Mouse (Mus musculus): ENCODE measurements around the gene Thsd1.
"Not testable (repeated sequence)": the region's sequence is repeated elsewhere in the genome, so short reads cannot be mapped to it uniquely, and the experiment has no call there.

Thsd1 gene

DNA sequence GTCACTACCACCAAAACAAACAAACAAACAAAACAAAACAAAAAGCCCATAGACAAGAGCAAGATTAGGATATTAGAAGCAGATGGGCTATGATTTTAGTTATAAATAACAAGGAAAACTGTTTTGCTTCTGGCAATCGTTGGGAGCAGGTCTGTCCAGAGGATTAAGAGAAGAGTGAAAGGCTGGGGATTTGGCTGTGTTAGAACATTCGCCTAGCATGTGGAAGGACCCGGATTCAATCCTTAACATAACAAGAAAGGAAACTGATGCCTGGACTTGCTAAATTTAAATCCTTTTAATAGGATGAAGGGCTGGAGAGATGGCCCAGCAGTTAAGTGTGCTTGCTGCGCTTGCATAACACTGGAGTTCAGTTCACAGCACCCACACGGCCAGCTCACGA lies 37.2 kb downstream of the Thsd1 start:
- in situ Hi-C loops (cut with MboI, MseI): no loop called here

DNA sequence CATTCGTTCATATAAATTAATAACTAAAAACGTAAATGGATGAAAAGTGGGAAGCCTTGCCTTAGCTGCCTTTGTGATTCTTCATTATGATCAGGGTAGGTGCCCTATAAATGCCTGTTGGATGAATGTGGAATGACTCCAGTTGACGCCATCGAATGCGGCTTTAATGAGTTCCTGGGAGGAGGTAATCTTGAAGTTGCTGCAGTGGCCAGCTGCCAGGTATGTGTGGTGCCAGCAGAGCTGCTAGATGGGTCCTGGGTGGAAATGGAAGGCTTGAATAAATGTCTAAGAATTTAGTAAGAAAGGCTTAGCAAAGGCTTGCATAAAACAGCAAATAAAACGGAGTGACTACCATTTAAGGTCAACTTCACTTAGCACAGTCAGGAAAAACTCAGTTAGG lies 37.7 kb downstream of the Thsd1 start:
- in situ Hi-C loops (cut with MboI, MseI): no loop called here

DNA sequence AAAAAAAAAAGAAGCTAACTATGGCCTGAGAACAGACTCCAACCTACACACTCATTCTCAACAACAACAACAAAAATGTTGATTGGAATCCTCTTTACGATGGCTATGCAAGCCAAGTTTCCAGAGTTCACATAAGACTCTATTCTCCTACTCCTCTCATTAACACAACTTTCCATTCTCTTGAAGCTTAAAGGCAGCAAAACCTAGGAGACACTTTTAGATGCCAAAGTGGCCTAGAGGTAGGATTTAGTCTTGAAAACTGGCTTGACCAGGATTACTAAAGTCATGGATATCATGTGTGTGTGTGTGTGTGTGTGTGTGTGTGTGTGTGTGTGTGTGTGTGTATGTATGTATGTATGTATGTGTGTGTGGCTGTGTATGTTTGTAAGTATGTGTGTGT lies 38.1 kb downstream of the Thsd1 start:
- in situ Hi-C loops (cut with MboI, MseI): no loop called here

DNA sequence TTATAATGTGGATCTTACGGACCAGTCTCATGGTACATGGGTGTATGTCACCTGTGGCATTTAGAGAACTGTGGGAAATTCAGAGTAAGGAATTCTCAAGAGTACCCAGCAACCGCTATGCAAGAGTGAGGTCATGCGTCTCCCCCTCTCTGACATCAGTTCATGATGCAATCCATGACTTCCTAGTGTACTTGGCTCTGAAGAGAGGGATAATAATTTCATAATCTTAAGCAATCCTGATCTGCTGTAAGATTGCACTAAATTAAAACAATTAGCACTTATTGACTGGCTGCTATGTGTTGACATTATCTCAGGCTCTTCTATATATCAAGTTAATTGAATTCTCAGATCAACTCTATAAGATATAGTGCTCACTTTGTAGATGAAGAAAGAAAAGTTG lies 39.7 kb downstream of the Thsd1 start:
- in situ Hi-C loops (cut with MboI, MseI): no loop called here

DNA sequence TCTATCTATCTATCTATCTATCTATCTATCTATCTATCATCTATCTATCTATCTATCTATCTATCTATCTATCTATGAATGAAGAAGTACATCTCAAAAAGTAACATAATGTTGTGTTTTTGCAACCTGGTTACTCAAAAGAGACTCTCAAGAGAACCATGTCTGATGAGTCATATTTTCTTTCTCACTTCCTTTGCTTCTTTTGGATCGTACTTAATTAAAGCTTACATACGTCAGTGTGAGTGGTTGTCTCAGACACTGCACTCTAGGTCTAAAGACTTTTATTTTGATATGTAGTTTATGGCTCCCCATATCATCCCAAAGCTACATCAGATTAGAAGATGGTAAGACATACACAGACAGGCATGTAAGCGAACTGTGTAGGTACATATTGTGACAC lies 46.0 kb downstream of the Thsd1 start:
- in situ Hi-C loops (cut with MboI, MseI): no loop called here

DNA sequence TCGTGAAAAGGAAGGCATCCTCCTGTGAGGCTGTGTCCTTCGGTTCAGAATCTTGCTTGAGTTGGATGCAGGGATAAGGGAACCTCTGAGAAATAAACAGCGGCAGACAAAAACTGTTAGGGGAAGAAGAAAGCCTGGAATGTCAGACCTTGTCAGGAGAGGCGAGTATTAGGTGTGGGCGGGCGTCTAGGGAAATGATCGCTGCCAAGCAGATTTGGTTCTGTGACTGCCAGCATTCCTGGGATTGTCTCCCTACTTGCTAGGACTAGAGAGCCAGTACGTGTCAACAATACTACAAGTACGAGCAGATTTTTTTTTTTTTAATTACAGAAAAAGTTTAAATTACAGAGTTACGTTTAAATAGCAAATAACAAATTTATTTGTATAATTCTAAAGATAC lies 47.5 kb downstream of the Thsd1 start:
- in situ Hi-C loops (cut with MboI, MseI): no loop called here

DNA sequence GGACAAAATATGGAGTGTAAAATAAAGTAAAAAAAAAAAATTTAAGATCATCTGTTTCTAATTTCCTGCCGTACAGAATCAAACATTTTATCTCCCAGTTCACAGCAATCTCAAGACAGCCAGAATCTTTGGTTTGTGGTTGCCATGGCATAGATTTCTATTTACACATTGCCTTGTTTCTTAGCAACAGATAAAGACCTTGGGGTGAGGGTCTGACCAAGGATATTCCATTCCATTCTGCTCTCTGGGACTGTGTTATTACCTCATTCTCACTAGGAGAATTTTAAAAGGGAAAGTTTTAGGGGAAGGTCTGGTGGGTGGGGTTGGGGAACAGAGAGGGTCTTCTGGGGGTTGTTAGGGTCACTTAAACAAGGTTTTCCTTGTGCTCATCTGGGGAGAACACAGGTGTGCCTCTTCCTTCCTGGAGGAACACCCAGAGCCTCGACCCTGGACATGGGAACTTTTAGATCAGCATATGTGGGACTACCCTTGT lies 55.9 kb downstream of the Thsd1 start, which contains the start of gene Tpte:
TSS of gene Tpte (plus strand) at position 443 of the 493 bp plus-strand sequence.
- in situ Hi-C loops (cut with MboI, MseI): no loop called here

DNA sequence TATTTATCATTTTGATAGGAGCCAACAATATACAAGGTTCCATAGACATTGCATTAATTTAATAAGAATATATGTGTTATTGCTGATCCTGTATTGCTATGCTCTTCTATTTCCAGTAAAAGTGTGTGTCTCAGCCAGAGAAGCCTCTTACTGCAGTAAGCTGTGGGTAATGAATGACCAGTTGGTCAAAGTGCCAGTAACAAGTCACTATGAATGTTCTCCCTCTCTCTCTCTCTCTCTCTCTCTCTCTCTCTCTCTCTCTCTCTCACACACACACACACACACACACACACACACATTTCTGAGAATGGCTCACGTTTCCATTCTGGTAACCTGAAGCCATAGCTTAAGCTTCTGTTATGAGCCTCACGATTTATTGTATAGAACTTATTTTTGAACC lies 75.2 kb downstream of the Thsd1 start:
- in situ Hi-C loops (cut with MboI, MseI): no loop called here

DNA sequence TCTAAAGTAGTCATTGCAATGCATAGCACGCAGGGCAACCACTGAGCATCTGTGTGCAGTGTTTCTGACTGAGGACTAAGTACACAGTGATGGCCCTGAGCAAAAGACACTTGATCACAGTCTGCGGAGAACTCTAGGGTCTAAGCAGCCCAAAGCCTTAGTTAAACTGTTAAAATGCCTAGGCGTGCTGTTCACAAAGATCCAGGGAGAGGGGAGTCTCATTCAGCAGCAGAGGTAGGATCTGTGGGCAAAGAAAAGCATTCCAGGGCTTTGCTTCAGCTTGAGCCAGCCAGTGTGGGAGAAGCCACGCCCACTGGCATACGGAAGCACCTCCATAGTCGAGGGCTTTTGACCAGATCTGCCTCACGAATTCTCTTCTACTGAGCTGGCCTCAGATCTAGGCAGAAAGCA lies 75.8 kb downstream of the Thsd1 start:
- in situ Hi-C loops (cut with MboI, MseI): no loop called here

DNA sequence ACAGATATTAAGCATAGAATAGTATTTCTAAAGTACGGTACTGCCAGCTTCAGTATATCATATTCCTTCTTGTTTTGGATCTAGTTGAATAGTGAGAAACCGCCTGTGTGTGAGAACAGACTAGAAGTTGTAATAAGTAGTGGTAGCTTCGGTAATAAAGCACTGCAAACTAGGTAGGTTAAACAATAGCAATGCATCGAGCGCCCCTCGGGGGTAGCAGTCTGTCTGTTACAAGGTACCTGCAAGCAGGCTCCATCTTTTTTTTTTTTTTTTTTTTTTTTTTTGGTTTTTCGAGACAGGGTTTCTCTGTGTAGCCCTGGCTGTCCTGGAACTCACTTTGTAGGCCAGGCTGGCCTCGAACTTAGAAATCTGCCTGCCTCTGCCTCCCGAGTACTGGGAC lies 76.9 kb downstream of the Thsd1 start:
- in situ Hi-C loops (cut with MboI, MseI): not testable (repeated sequence)

DNA sequence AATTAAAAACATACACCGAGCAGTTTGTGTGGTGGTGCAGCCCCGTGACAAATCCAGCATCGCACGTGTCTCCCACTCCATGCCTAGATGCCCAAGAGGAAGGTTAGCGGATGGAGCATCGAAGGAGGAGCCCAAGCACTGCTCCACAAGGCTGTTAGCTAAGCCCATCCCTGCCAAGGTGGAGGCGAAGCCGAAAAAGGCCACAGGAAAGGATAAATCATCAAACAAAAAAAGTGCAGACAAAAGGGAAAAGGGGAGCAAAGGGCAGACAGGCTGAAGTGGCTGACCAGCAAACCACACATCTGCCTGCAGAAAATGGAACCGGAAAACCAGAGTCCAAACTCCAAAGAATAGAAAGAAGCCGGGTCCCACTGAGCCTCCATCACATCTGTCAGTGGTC lies 79.9 kb downstream of the Thsd1 start:
- in situ Hi-C loops (cut with MboI, MseI): no loop called here
